Mouse (Mus musculus): ENCODE measurements at regions not wholly inside any gene's neighbourhood (a gene's known extent, or its start where the extent isn't known, plus 50 kb on each side); places are given as distances from the start of the nearest gene placed in this dataset.

DNA sequence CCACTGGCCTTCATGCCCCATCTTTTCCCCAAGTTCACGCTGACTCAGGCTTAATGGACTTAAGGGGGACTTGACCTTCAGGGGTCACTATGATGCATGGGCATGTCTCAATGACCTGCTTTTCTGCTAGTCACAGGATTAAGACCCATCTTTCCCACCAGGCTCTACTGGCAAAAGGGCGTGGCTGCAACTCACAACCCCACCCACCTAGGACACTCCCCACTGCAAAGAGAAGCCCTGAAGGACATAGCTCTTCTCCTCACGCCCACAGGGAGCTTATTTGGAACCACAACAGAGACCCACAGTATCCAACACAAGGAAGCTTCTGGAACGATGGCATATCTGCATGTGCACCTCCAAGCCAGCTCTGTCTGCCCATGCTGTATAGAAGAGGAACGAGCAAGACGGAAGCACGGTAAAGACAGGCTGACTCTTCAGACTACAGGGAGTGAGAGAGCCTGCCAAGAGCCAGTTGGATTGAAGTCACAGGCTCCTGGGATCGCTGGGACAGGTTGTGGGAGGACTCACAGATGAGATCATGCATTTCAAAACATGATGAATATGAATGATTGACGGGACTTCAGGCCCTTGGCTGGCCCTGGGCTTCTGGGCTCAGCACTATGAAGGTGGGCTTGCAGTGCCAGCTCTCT is 107.3 kb upstream of the Sfswap start:
- no peak for TF ChIP-seq EP300 (IDR thresholded peaks at IDR 0.05)
- TF ChIP-seq CTCF (IDR thresholded peaks at IDR 0.05): no peak

All from lung, postnatal 0 days (tissue).